Mouse (Mus musculus) monocyte, adult 59 days (primary cell): ENCODE measurements around the gene Ms4a5. TPM values are rescaled to one million over a fixed set of nuclear protein-coding genes. Genes with fewer than 3 reads are reported as not detected.

Source experiments
- total RNA-seq, 2 experiments: library from RNA; stranded (reverse); gene quantifications; one replicate each; pipeline ENCODE4 v1.2.4; 2023

The Ms4a5 gene
- not detected for total RNA-seq

DNA sequence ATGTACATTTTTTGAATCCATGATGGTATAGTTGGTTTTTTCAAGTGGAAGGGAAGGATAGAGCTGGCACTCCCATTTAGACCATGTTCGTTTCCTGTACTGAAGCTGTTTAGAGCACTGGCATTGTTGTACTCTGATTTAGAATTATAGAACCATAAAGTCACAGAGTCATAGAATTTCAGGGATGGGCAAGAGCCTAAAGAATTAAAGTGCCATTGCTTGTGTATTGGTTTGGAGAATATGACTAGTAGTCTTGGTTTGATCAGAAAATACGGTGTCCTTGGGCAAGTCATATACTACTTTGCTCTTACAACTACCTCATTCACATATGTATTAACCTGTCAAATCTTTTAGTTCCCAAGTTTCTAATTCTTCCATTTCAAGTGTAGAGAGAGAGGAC, at the start of gene Ms4a5:
Gene Ms4a5, minus strand, starts transcription at position 101 of the 400 bp plus-strand sequence.

DNA sequence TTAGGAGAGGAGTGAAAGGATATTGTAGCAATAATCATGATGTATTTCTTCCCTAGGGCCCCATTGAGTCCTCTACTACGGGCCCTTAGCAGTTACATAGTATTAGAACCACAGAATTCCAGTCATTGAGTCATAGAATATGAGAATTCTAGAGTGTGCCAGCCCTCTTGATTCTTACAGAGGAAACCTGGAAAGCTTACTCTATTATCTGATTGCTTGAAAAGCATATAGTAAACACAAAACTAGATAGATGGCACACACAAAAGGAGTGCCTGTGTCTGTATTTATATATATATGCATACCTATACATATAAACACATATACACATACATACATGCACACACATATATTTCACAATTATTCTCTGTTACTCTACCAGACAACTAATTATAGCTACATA, 30.7 kb upstream of the Ms4a5 start, which contains the start of gene Ms4a14:
Gene Ms4a14, minus strand, starts transcription at position 101 of the 400 bp plus-strand sequence.

DNA sequence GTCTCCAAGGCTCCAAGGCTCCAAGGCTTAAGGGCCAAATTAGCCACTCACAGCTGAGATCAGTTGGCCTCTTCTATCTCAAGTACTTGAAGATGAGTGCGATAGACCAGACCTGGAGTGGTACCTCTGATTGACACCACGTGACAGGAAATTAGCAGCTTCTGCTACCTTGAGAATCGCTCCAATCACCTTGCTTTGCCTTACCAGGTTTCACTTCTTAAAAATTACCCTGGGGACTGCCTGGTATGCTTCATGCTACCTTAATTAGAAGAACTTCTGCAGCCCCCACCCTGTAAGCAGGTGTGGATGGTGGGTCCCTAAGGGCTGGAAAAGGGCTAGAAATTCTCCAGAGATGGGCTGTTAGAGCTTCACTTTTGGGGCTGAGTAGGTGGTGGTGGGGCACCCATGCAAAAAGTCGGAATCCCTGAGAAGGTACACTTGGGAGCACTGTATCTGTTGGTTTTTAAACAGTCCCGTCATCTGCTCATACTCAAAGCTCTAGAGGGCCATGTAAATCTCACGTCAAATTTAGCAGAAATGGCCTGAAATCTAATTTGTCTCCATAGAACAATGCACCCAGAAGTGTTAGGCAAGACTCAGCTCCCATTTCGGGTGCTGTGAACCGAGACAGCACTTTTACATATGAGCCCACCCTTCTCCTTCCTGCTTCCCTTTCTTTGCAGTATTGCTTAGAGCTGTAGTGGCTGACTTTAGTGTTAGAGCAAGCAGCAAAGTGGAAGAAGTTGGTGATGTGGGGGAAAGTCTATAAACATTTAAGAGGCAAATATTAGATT, 17.4 kb downstream of the Ms4a5 start, which contains the start of gene Ms4a1:
Gene Ms4a1, minus strand, starts transcription at position 190 of the 794 bp plus-strand sequence.

DNA sequence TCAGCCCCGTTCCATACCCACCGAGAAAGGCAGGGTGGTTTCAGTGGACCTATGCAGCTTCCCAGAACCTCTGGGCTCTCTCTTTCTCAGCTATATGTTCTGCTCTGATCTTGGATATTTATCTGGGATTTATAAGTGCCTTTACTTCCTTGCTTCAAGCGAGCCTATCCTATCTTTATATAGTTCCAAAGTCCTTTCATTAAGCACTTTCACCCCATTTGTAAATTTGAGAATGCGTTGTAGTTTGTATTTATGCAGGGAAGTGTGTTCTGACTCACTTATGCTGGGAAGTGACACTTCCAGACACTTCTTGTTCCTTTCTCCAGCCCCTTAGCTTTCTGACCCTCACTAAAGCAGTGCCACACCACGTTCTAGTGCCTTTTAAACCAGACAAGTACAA, 51.3 kb downstream of the Ms4a5 start, which contains the start of gene Ms4a12:
Gene Ms4a12, minus strand, starts transcription at position 101 of the 400 bp plus-strand sequence.

Other genes starting within 250 kb of the Ms4a5 start
- 10 to 100 TPM; 89.5 to 96.5 TPM for gene Ms4a8a, start 202.8 kb downstream of the Ms4a5 start, total RNA-seq
- gene 1700017D01Rik, start 153.0 kb downstream of the Ms4a5 start, total RNA-seq = not detected
- gene 1700025F22Rik, start 118.6 kb downstream of the Ms4a5 start, total RNA-seq = not detected
- gene Ms4a13, start 87.1 kb downstream of the Ms4a5 start, total RNA-seq = not detected
- not detected for gene Ms4a12, start 51.4 kb downstream of the Ms4a5 start, total RNA-seq
- gene Ms4a1, start 17.6 kb downstream of the Ms4a5 start, total RNA-seq = 1 to 10 TPM in 1 of 2 experiments, under 1 TPM in 1; 0.61 to 2.6 TPM
- gene Ms4a14, start 30.6 kb upstream of the Ms4a5 start, total RNA-seq = under 1 TPM; 0.42 to 0.49 TPM
- gene Ms4a7, start 52.3 kb upstream of the Ms4a5 start, total RNA-seq = 1 to 10 TPM; 7.7 to 8.6 TPM
- 100 to 1,000 TPM; 115 to 190 TPM for gene Ms4a4a, start 91.7 kb upstream of the Ms4a5 start, total RNA-seq
- 100 to 1,000 TPM; 107 to 165 TPM for gene Ms4a4c, start 120.9 kb upstream of the Ms4a5 start, total RNA-seq
- 10 to 100 TPM; 15.5 to 22.1 TPM for gene Ms4a4b, start 159.7 kb upstream of the Ms4a5 start, total RNA-seq
- gene Ms4a6c, start 185.5 kb upstream of the Ms4a5 start, total RNA-seq = 100 to 1,000 TPM; 684 to 762 TPM
- gene Gm8369, start 202.1 kb upstream of the Ms4a5 start, total RNA-seq = 10 to 100 TPM in 1 of 2 experiments, 1 to 10 TPM in 1; 6.4 to 11.0 TPM
- 100 to 1,000 TPM; 117 to 227 TPM for gene Ms4a6b, start 232.6 kb upstream of the Ms4a5 start, total RNA-seq